Mouse (Mus musculus) T-helper 2 cell (primary cell): ENCODE measurements around the gene Slc38a2.

Experiments used
- in situ Hi-C: fragments of 300-600 bp; cut with MboI, MseI; formaldehyde crosslinking; loops from one replicate; pipeline ENCODE4 v1.15.1; 2025; ENCODE audit warnings: high pct_unique_total_duplicates

Gene Slc38a2

DNA sequence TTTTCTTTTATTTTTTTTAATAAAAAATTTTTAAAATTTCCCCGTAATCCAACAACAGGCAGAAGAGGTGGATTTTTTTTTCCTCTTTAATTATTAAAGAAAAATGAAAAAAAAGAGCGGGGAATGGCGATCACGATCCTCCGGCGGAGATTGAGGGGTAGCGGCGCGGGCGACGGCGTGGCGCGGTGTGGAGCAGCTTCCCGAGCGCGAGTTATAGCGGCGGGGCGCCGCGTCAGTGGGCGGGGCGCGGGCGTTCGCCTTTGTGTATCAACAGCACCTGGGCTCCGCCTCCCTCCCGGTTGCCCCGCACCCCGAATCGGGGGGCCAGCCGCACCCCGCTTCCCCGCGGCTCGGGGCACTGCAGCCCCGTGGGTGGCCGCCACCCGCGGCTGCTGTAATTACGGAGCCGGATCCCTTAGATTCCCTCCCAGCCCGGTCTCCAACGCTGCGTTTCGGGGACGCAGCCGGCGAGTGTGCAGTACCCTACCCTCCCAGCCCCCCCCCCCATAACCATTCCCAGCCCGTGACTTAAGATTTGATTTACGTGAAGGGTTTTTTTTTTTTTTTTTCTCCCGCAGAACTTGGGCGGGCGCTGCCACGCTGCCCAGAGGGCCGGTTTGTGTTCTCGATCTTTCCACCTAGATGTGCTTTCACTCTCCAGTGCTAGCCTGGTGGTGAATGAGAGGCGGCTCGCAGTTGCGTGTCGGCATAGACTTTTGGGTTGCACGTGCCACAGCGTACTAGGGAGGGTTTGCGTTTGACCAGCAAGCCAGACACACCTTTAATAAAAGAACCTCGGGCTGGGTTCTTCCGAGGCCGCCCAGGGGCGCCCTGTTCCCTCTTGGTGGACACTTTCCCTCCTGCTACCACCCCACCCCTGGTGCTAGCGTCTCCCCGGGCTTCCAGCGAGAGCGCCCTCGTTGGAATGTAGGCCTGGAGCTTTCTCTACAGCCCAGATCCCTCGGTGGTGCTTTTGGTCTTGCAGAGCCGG, at the start of gene Slc38a2:
Gene Slc38a2, minus strand, starts transcription at position 210 of the 991 bp plus-strand sequence.
- in situ Hi-C loops, result loop anchor here (25.0 kb wide), 1 partner anchor 662 kb away; no protein-coding TSS in a partner anchor

DNA sequence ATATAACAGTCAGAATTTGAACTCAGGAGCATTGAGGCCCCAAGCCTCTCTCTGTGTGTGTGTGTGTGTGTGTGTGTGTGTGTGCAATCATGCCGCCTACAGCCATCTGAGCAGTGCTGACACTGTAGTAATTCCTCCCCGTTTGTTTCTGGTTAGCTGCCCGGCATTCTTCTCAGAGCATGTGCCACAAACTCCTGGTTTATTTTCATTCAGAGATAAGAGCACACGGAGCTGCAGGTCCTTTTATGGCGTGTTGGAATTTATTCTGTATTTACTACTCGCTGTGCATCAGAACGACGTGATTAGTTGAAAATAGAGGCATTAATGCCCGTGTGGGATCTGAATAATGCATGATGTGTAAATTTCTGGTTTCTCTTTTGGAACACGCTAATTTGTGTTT, 49.6 kb upstream of the Slc38a2 start:
- in situ Hi-C loops, result no loop called here

DNA sequence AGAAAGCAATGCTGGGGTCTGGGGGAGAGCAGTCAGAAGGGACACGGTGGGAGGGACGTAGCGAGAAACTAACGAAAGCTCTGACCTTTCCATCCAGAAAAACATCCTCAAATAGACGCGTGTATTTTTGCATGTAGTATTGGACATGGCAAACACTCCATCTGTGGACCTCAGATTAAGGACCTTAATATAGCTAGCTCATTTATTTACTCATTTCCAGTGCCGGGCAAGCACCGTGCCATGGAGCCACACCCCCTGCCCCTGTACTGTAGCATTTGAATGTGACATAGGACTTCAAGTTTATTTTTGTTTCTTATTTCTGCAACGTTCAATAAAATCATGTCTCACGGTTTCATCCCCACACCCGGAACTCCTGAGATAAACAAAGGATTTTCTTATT, 48.0 kb upstream of the Slc38a2 start:
- in situ Hi-C loops, result no loop called here

DNA sequence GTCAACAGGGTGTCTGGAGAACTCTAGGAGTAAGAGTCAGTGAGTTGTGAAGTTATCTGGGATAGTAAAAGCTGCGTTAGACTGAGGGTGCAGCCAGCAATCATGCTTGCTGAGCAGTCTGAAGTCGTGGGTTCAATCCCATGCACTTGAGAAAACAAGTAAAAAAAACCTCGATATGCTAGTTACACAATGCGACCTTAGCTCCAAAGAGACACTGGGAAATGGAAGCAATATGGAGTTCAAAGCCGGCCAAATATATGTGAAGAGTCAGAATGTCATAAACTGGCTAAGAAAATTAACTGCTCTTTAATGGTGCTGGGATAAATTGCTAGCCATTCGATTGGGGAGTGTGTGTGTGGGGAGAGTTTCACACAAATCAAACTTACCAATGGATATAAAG, 47.5 kb upstream of the Slc38a2 start:
- in situ Hi-C loops, result no loop called here

DNA sequence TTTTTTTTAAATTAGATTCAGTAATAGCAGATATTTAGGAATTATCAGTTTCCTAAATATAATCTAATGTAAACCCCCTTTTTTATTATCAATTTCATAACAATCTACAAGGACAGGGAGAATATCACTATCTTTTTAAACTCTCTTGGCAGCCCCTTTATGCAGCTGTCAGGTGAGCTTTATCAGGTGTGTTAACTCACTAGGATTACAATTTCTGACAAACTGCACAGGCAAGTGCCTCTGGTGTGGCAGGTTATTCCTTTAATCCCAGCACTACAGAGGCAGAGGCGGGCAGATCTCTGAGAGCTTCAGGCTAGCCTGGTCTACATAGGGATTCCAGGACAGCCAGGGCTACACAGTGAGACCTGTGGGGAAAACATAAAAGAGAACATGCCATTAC, 45.8 kb upstream of the Slc38a2 start:
- in situ Hi-C loops, result no loop called here

DNA sequence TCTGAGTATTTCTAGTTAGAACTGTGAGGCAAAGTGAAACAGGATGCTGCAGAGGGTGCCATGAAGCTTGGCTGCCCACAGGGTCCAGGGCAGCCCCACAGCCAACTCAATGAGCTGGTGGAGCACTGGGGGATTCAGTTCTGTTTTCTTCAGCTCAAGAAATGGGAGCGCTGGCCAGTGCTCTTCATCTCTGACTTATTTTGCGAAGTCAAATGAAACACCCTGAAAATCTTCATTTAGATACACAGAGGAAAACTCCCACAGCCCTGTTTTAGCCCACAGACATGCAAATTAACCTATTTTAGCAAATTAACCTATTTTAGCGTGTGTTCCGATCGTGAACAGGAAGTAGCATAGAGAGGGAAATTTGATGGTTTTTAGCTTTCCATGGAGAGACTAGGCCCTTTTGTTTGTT, 45.4 kb upstream of the Slc38a2 start:
- in situ Hi-C loops, result no loop called here

DNA sequence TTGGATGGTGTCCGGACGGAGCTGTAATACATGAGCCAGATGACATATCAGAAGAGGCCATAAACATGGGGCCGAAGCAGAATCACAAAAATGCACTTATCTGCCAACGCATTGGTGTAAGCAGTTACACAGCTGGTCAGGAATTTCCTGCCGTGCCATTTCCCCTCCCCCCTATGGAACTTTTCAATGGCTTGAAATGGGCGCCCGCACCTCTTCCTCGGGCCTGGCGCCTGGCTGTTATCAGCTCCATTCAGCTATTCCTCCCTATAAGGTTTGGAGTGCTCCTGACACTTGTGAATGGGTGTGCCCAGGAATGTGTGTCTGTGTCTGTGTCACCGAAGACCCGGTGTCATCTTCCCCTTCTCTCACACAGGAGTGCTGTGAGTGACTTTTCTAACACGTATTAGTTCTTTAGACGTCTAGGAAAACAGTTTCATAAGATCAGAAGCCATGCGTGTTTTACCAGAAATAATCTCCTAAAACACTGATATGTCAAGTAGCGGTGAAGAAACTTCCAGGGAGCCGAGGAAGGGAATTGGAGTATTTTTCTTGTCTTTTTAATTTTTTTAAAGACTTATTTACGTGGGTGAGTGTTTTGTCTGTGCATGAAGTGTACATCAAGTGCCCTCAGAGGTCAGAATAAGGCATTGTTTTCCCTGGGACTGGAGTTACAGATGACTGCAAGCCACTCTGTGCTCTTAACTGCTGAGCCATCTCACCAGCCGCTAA, 44.8 kb upstream of the Slc38a2 start:
- in situ Hi-C loops, result no loop called here

DNA sequence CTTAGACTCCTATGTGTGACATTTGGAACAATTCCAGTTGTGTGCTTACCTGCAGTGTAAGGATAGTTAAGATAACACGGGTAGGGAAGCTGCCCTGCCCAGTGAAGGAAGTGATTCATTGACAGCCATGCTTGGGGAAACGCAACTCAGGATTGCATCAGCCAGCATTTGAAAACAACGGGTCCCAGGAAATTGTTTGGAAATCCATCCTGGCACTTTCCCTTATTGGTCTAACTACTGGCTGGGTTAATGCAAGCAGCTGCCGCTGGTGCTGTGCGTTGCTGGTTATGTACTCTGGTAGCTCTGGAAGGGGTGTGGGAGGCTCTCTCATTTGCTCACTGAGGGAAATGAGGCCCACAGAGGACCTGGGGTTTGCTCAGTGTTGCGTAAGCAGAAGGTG, 43.7 kb upstream of the Slc38a2 start:
- in situ Hi-C loops, result no loop called here

DNA sequence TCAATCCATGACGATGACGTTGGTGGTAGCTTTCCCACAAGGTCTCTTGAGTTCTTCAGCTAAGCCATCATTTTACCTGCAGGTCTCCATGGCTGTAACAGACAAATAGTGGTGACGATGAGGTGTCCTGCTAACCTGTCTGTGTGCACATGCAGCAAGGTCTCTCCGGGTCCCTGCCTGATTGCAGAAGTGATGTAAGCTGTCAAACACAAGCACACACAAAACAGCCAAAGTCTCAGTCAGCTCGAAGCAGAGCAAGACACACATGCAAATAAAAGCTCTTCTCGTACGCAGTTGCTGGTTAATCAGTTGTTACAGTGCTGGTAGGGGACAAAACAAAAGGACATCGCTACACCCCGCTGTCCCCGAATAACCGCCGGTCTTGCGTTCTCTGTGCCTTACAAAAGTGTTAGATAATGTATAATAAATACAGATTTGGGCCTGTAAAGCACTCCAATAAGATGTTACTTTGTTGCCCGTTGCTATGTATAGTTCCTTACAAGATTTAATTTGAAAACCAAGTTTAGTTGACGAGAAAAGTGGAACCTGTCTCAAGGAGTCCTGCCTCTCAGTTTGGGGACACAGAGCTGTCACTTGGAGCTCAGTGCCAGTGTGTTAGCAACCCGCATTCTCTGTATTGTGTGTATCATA, 43.2 kb upstream of the Slc38a2 start:
- in situ Hi-C loops, result no loop called here

DNA sequence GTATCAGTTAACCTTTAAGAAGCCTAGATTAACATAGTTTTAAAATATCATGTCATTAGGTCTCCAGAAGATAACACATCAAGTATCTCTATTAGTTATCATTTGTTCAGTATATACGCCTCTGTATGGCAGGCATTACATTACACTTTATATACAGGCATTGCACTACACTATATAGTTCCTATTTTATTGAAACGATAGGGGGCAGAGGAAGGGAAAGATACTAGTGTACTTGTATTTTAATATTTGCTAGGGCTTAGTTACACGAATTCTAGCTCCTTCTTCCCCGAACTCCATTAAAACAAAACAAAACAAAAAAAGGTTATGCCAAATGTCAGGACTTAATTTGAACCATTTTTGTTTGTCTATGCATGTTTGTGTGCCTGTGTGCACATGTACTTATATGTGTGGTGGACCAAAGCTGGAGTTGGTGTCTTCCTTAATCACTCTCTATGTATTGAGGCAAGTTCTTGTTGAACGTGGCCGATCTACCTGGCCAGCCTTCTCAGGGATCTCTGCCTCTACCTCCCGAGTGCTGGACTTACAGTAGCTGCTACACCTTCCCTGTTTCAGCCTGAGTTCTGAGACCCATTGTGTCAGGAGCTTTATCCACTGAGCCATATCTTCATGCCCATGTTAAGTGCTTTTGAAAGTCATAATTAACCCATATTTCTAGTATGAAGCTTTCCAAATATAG, 41.5 kb upstream of the Slc38a2 start:
- in situ Hi-C loops, result no loop called here

DNA sequence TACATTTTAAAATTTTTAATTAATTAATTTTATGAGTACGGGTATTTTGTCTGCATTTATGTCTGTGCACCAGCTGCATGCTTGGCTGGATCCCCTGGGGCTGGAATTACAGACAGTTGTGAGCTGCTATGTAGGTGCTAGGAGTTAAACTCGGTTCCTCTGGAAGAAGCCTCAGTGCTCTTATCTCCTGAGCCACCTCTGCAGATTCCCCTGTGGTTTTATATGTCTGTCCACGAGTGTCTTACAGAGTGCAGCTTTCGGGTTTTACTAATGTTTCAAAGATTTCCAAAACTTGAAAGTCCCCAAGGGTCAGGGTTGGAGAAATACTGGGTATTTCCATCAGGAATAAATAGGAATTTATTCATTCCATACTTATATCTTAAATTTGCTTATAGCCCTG, 40.6 kb upstream of the Slc38a2 start:
- in situ Hi-C loops, result no loop called here

DNA sequence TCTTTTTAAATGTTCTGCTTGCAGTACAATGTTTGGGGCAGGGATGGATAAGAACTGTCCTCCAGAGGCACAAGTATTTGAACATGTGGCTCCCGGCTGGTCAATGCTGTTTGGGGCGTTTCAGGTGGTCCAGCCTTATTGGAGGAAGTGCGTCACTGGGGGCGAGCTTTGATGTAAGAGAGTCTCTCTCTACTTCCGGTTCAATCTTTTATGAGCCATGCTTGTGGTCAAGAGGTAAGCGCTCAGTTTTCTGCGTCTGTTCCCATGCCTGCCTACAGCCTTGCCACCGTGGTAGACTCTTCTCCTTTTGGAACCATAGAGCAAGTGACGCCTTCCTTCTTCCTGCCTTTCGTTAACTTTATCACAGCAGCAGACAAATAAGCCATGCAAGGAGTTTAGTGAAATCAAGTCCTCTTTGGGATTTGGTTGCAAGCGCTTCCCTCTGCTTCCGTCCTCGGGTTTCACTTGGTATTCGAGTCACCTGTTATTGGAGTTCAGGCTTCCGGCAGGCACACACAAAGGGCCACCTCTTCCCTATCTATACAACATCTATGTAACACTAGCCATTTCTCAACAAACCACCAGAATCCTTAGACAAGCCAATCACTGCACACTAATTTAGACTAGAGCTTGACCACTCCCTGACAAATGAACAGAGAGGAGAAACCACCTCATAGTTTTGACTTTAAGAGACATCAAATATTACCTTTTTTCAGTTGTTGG, 37.3 kb upstream of the Slc38a2 start:
- in situ Hi-C loops, result no loop called here

DNA sequence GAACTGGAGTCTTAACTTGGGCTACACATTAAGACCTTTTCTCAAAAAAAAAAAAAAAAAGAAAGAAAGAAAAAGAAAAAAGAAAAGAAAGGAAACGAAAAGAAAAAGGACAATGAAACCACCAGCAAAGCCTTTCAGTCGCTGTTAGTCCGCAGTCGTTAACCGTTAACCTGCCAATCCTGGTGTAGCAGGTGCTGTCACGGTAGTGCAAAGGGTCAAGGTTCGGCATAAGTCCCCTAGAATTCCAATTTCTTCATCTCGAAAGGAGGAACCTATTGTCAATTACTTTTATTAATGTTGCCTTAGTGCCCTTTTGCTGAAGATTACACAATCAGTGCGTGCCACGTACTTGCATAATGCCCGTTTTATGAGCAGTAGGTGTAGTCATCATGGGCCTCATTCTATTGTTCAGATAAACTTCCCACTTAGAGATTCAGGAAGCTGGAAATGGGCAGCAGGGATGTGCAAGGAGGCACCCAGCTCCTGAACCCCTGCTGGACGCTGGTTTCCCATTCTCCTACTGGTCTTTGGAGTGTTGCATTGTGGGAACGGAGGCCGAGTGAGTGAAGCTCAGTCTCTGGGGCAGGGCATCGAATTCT, 36.1 kb upstream of the Slc38a2 start:
- in situ Hi-C loops, result no loop called here

DNA sequence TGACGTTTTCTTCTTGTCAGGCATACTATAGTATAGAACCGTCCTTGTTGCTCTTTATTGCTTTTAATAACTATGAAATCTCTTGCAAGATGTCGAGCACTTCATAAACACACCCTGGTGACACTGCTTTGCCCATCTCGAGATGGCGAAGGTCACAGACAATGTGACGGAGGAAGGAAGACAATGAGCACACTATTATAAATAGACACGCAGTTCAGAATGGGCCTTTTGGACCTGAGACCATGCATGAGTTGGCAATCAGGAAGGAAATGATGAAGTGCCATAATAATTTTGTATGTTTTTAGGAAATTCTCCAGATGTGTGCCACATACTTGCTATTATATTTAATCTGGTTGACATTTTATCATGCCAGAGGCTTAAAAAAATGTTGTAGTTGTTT, 34.9 kb upstream of the Slc38a2 start:
- in situ Hi-C loops, result no loop called here

DNA sequence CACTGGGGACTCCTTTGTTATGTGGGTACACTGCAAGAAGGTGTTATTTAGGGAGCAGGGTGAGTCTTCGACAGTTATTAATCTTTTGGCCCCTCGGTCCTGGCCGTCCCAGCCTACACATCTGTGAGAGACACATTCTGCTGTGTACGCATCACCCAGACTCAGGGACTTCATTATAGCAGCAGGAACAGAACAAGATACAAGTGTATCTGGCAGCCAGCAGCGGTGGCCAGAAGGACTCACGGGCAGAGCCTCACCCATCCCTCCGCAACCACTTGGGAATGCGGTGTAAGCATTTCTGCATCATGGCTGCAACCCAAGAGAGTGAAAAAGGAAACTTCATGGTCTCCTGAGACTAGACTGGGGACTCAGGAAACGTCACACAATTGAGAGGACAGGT, 30.9 kb upstream of the Slc38a2 start:
- in situ Hi-C loops, result no loop called here

DNA sequence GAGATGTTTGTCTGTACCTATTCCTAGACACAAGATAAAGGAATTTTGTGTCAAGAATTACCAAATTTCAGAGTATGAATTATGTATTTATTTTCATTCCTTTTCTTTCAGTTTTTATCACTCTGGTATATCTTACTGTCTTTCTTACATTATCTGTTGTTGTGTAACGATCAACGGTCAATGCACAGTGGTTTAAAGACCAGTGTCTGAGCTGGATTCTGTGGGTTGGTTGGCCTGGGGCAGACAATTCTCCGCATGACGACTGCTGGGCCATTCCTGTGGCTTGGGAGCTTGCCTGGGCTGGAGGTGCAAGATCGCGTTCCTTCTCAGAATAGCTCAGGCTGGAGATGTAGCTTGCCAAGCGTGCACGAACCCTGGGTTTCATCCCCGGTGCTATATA, 30.3 kb upstream of the Slc38a2 start:
- in situ Hi-C loops, result no loop called here

DNA sequence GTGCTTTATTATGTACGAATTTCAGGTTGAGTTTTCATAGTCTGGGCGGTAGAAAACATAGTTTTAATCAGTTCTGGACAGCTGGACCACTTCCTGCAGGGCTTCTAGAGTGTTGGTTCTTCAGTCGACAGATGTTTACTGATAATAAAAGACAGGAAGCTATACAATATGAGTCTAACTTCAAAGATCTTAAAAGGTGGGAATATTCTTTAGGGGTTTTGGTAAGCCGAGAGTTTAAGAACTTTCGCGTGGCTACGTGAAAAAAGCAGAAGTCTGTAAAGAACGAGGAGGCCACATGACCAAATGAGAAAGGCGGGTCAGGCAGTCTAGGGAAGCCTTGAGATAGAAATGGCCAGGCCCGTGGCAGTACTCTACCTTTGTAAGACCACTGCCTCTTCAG, 29.5 kb upstream of the Slc38a2 start:
- in situ Hi-C loops, result no loop called here

DNA sequence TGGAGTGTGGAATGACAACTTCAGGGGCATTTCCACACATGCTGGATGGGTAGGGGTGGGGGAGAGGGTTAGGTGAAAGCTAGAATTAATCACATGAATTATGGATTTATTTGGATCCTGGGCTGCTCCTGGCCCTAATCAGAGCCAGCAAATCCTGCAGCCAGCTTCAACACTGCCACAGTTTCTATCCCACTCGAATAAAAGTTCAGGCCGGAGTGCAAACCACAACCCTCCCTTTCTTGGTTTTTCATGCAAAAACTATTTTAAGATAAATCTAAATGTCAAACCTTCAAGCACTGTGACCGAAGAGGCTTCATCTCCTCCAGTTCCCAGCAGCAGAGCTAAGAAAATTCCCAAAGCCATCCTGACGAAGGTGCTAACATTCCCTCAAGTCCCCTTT, 28.8 kb upstream of the Slc38a2 start:
- in situ Hi-C loops, result no loop called here

DNA sequence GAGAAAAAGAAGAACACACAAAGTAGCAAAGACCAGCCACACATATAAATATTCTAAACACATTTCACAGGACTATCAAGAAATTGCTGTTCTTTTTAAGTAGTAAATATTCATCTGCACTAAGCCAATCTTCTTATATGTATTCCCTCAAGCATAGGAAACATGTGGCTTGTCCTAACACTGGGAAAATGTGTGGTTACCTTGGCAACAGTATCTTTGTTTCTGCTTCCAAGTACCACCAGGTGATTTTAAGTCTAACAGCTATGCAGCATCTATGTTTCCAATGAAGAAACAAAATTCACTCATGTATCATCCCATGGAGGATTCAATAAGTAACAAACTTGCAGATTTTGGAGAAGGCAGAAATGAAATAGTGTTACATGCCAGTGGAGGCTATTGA, 25.0 kb upstream of the Slc38a2 start:
- in situ Hi-C loops, result loop anchor here (25.0 kb wide), 1 partner anchor 638 kb away; no protein-coding TSS in a partner anchor

DNA sequence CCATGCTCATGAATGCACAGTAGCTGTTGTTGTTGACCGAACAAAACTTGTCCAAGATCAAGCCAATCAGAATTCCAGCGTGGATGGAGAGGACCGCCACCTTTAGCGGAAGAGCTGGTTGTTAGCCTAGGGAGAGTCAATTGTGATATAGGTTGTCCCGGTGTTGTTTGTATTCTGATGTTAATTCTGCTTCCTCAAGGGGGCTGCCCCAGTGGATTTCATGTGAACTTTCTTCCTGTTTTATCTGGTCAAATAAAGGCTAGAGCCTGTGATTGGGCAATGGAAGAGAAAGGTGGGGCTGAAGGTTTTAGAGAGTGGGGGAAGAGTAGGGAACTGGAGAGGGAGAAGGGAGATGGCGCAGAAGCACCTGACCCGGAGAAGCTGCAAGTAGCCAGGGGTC, 22.7 kb upstream of the Slc38a2 start:
- in situ Hi-C loops, result loop anchor here (25.0 kb wide), 1 partner anchor 640 kb away; no protein-coding TSS in a partner anchor
